Mouse (Mus musculus): ENCODE results near the gene Impg1. TPM values are rescaled to one million over a fixed set of nuclear protein-coding genes. Genes with fewer than 3 reads are reported as not detected.
"Not testable (repeated sequence)": the region's sequence is repeated elsewhere in the genome, so short reads cannot be mapped to it uniquely, and the experiment has no call there.

Impg1 gene
- polyA plus RNA-seq, 1 experiment = 0.05 TPM

GRCm38 (mm10) chr9:80338026-80338425, 127.3 kb downstream of the Impg1 start:
- Histone ChIP-seq H3K4me3 (ENCODE audit: control insufficient read depth, insufficient read depth, low read length) (no peak overlapping the region), H3K27me3 (ENCODE audit: control insufficient read depth, insufficient read depth, low read length) (no peaks in the 10 kb centered on the region), H3K4me1 (replicated peaks; ENCODE audit: control insufficient read depth, insufficient read depth, low read length) (peaks cover 4% of the 10 kb centered on the region; the same call in 1 of the 2 replicates), H3K36me3 (ENCODE audit: control insufficient read depth, insufficient read depth, low read length) (no peaks in the 10 kb centered on the region), H3K27ac (ENCODE audit: control insufficient read depth, insufficient read depth, low read length) (no peak overlapping the region)
- DNase-seq = no peak
- TF ChIP-seq POLR2A (IDR thresholded peaks at IDR 0.05; ENCODE audit: control insufficient read depth, extremely low read depth, insufficient read depth, low read length, poor library complexity) = no peak
- no peak for TF ChIP-seq CTCF (IDR thresholded peaks at IDR 0.05; ENCODE audit: borderline replicate concordance, control insufficient read depth, extremely low read depth, insufficient read depth, low read length, poor library complexity)
- WGBS = 84% methylated on average over 6 of the region's 6 CpGs

GRCm38 (mm10) chr9:80335660-80336357, 129.5 kb downstream of the Impg1 start:
- Histone ChIP-seq H3K27me3 (ENCODE audit: control insufficient read depth, insufficient read depth, low read length) (no peaks in the 10 kb centered on the region), H3K4me3 (ENCODE audit: control insufficient read depth, insufficient read depth, low read length) (no peak overlapping the region), H3K27ac (ENCODE audit: control insufficient read depth, insufficient read depth, low read length) (no peak overlapping the region), H3K4me1 (replicated peaks; ENCODE audit: control insufficient read depth, insufficient read depth, low read length) (0 out of 2 replicates have a peak, but pooled peaks cover 2% of the 10 kb centered on the region), H3K36me3 (ENCODE audit: control insufficient read depth, insufficient read depth, low read length) (no peaks in the 10 kb centered on the region)
- WGBS = 95% methylated on average over 13 of the region's 13 CpGs
- DNase-seq = no peak
- TF ChIP-seq POLR2A (IDR thresholded peaks at IDR 0.05; ENCODE audit: control insufficient read depth, extremely low read depth, insufficient read depth, low read length, poor library complexity) (no peak), CTCF (IDR thresholded peaks at IDR 0.05; ENCODE audit: borderline replicate concordance, control insufficient read depth, extremely low read depth, insufficient read depth, low read length, poor library complexity) (no peak)

GRCm38 (mm10) chr9:80333998-80334605, 131.2 kb downstream of the Impg1 start:
- H3K27me3 ChIP-seq (ENCODE audit: control insufficient read depth, insufficient read depth, low read length) = no peaks in the 10 kb centered on the region
- no peak overlapping the region for H3K27ac ChIP-seq (ENCODE audit: control insufficient read depth, insufficient read depth, low read length)
- H3K36me3 ChIP-seq (ENCODE audit: control insufficient read depth, insufficient read depth, low read length) = no peaks in the 10 kb centered on the region
- no peak for DNase-seq
- WGBS = 91% methylated on average over 14 of the region's 14 CpGs
- no peak overlapping the region for H3K4me3 ChIP-seq (ENCODE audit: control insufficient read depth, insufficient read depth, low read length)
- H3K4me1 ChIP-seq (replicated peaks; ENCODE audit: control insufficient read depth, insufficient read depth, low read length) = 0 out of 2 replicates have a peak, but pooled peaks cover 2% of the 10 kb centered on the region
- TF ChIP-seq CTCF (IDR thresholded peaks at IDR 0.05; ENCODE audit: borderline replicate concordance, control insufficient read depth, extremely low read depth, insufficient read depth, low read length, poor library complexity) (no peak), POLR2A (IDR thresholded peaks at IDR 0.05; ENCODE audit: control insufficient read depth, extremely low read depth, insufficient read depth, low read length, poor library complexity) (no peak)

GRCm38 (mm10) chr9:80333466-80333865, 131.8 kb downstream of the Impg1 start:
- no peaks in the 10 kb centered on the region for H3K36me3 ChIP-seq (ENCODE audit: control insufficient read depth, insufficient read depth, low read length)
- TF ChIP-seq CTCF (IDR thresholded peaks at IDR 0.05; ENCODE audit: borderline replicate concordance, control insufficient read depth, extremely low read depth, insufficient read depth, low read length, poor library complexity) = no peak
- TF ChIP-seq POLR2A (IDR thresholded peaks at IDR 0.05; ENCODE audit: control insufficient read depth, extremely low read depth, insufficient read depth, low read length, poor library complexity) = no peak
- H3K27me3 ChIP-seq (ENCODE audit: control insufficient read depth, insufficient read depth, low read length) = no peaks in the 10 kb centered on the region
- no peak overlapping the region for H3K27ac ChIP-seq (ENCODE audit: control insufficient read depth, insufficient read depth, low read length)
- WGBS = 90% methylated on average over 8 of the region's 8 CpGs
- 0 out of 2 replicates have a peak, but pooled peaks cover 2% of the 10 kb centered on the region for H3K4me1 ChIP-seq (replicated peaks; ENCODE audit: control insufficient read depth, insufficient read depth, low read length)
- no peak for DNase-seq
- H3K4me3 ChIP-seq (ENCODE audit: control insufficient read depth, insufficient read depth, low read length) = no peak overlapping the region

GRCm38 (mm10) chr9:80332153-80332552, 133.1 kb downstream of the Impg1 start:
- 18% methylated on average over 14 of the region's 14 CpGs for WGBS
- Histone ChIP-seq H3K36me3 (ENCODE audit: control insufficient read depth, insufficient read depth, low read length) (no peaks in the 10 kb centered on the region), H3K27ac (ENCODE audit: control insufficient read depth, insufficient read depth, low read length) (no peak overlapping the region), H3K27me3 (ENCODE audit: control insufficient read depth, insufficient read depth, low read length) (no peaks in the 10 kb centered on the region), H3K4me1 (replicated peaks; ENCODE audit: control insufficient read depth, insufficient read depth, low read length) (0 out of 2 replicates have a peak, but pooled peaks cover 2% of the 10 kb centered on the region), H3K4me3 (ENCODE audit: control insufficient read depth, insufficient read depth, low read length) (peak overlapping the region; percentile 21)
- DNase-seq = peak; percentile 28
- TF ChIP-seq POLR2A (IDR thresholded peaks at IDR 0.05; ENCODE audit: control insufficient read depth, extremely low read depth, insufficient read depth, low read length, poor library complexity) (no peak), CTCF (IDR thresholded peaks at IDR 0.05; ENCODE audit: borderline replicate concordance, control insufficient read depth, extremely low read depth, insufficient read depth, low read length, poor library complexity) (no peak)

- DNase-seq; H3K27me3 ChIP-seq (ENCODE audit: control insufficient read depth, insufficient read depth, low read length); H3K27ac ChIP-seq (ENCODE audit: control insufficient read depth, insufficient read depth, low read length); H3K4me3 ChIP-seq (ENCODE audit: control insufficient read depth, insufficient read depth, low read length); H3K4me1 ChIP-seq (replicated peaks; ENCODE audit: control insufficient read depth, insufficient read depth, low read length); H3K36me3 ChIP-seq (ENCODE audit: control insufficient read depth, insufficient read depth, low read length): not testable (repeated sequence)
- 99% methylated on average over 2 of the region's 2 CpGs for WGBS
Observed at GRCm38 (mm10) chr9:80321051-80321887, 144.0 kb downstream of the Impg1 start.

Data from thymus, adult 2 months (tissue).